Mouse (Mus musculus) yolk sac, embryonic 10.5 days (tissue): ENCODE measurements around the gene Lonp2.
A peak's percentile ranks its signal among the peaks of the same experiment; 100 is the strongest.

Experiments used
- DNase-seq: peaks from one replicate; pipeline ENCODE4 v3.0.0-alpha.2; 2017; ENCODE audit warnings: low spot score

The Lonp2 gene

GRCm38 (mm10) chr8:86623911-86624731 is at the start of gene Lonp2:
Gene Lonp2 (plus strand): TSS chr8:86624043.
- DNase-seq = peak; percentile 97

GRCm38 (mm10) chr8:86577547-86577946 is 46.3 kb upstream of the Lonp2 start:
- DNase-seq = no peak

- no peak for DNase-seq
Observed at GRCm38 (mm10) chr8:86578076-86578475, 45.8 kb upstream of the Lonp2 start.

GRCm38 (mm10) chr8:86578693-86579092 is 45.1 kb upstream of the Lonp2 start:
- DNase-seq = no peak

GRCm38 (mm10) chr8:86580458-86580857 is 43.4 kb upstream of the Lonp2 start, which contains the start of gene Abcc12:
Gene Abcc12 (minus strand): TSS chr8:86580686.
- no peak for DNase-seq

GRCm38 (mm10) chr8:86581921-86582331 is 41.9 kb upstream of the Lonp2 start:
- DNase-seq = no peak

- peak; percentile 74 for DNase-seq
Observed at GRCm38 (mm10) chr8:86585118-86585517, 38.7 kb upstream of the Lonp2 start.

GRCm38 (mm10) chr8:86585532-86585931 is 38.3 kb upstream of the Lonp2 start:
- peak; percentile 68 for DNase-seq

- DNase-seq = no peak
Observed at GRCm38 (mm10) chr8:86586058-86586457, 37.8 kb upstream of the Lonp2 start.

- DNase-seq = no peak
Observed at GRCm38 (mm10) chr8:86586642-86587041, 37.2 kb upstream of the Lonp2 start.

- no peak for DNase-seq
Observed at GRCm38 (mm10) chr8:86588338-86588737, 35.5 kb upstream of the Lonp2 start.

- DNase-seq = peak; percentile 58
Observed at GRCm38 (mm10) chr8:86593099-86593498, 30.7 kb upstream of the Lonp2 start.

GRCm38 (mm10) chr8:86594159-86594796 is 29.6 kb upstream of the Lonp2 start:
- peak; percentile 37 for DNase-seq

GRCm38 (mm10) chr8:86595671-86596070 is 28.2 kb upstream of the Lonp2 start:
- no peak for DNase-seq

- DNase-seq = no peak
Observed at GRCm38 (mm10) chr8:86597681-86598080, 26.2 kb upstream of the Lonp2 start.

- no peak for DNase-seq
Observed at GRCm38 (mm10) chr8:86599299-86599698, 24.5 kb upstream of the Lonp2 start.

GRCm38 (mm10) chr8:86600311-86600710 is 23.5 kb upstream of the Lonp2 start:
- DNase-seq = no peak

GRCm38 (mm10) chr8:86603174-86603573 is 20.7 kb upstream of the Lonp2 start:
- DNase-seq = no peak

- no peak for DNase-seq
Observed at GRCm38 (mm10) chr8:86604676-86605075, 19.2 kb upstream of the Lonp2 start.

GRCm38 (mm10) chr8:86613798-86614197 is 10.0 kb upstream of the Lonp2 start:
- DNase-seq = no peak

GRCm38 (mm10) chr8:86615095-86615769 is 8.6 kb upstream of the Lonp2 start:
- peak; percentile 12 for DNase-seq

GRCm38 (mm10) chr8:86617759-86618387 is 6.0 kb upstream of the Lonp2 start:
- DNase-seq = no peak
